Mouse (Mus musculus) kidney, postnatal 4 days (tissue): Measurements from ENCODE around the gene Gm11273.
A peak's percentile ranks its signal among the peaks of the same experiment; 100 is the strongest.
"Not testable (repeated sequence)": the region's sequence is repeated elsewhere in the genome, so short reads cannot be mapped to it uniquely, and the experiment has no call there.

Source experiments
- DNase-seq, 2 experiments: peaks; one replicate each; pipeline ENCODE4 v3.0.0; 2021; ENCODE audit warnings: mixed read lengths in 2 of 2

Gene Gm11273

DNA sequence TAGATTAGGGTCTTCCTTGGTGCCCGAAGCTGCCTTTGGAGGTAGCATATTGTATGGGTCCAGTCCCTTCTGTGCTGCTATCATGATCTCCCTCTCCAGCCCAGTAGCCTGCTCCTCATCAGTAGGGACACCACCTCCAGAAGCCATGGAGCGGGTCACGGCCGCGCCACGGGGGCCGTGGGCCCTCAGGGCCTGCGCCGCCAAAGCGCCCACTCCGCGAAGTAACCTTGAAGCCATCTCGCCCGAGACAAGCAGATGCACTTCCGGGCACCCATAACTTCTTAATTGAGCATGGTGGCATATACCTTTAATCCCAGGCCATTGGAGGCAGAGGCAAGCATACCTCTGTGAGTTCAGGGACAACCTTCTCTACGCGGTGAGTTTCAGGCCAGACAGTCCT, at the start of gene Gm11273:
Gene Gm11273 (minus strand): TSS at position 237 of the 400 bp plus-strand sequence.
- DNase-seq: not testable (repeated sequence)

- DNase-seq: no peak
These were observed 49.3 kb upstream of the Gm11273 start for GRCm38 (mm10) chr13:21550416-21551110.

DNA sequence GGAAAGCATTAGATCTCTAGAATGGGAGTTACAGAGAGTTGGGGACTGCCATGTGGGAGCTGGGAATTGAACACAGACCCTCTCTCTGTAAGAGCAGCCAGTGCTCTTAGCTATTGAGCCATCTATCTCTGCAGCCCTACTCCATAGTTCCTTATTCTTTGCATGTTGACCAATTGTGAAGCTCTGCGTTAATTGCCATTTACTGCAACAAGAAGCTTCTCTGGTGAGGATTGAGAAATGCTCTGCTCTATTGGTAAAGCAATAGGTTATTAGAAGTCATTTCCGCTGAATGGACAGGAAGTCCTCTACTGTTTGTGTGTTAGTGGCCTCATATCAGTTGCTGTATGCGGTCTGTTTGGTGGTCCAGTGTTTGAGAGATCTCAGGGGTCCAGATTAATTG, 48.3 kb upstream of the Gm11273 start:
- DNase-seq: no peak

DNA sequence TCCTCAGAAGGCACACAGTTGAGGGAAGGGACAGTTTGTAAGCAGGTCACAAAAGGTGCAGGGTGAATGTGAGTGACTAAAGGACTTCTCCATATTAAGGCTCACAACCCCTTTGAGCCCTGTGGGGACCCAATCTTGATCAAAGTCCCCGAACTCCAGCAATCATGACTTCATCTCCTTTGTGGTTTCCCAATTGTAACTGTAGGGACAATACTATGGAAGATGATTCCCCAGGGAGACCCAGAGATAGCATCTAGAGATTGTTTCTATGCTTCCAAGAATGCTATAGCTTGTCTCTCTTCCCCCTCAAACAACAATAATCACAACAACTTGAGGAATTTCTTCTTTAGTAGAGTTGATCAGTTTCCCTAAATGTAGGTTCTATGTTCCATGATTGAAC, 41.5 kb upstream of the Gm11273 start, which contains the start of gene Olfr1366:
Gene Olfr1366 (minus strand): TSS at position 101 of the 400 bp plus-strand sequence.
- no peak for DNase-seq

DNA sequence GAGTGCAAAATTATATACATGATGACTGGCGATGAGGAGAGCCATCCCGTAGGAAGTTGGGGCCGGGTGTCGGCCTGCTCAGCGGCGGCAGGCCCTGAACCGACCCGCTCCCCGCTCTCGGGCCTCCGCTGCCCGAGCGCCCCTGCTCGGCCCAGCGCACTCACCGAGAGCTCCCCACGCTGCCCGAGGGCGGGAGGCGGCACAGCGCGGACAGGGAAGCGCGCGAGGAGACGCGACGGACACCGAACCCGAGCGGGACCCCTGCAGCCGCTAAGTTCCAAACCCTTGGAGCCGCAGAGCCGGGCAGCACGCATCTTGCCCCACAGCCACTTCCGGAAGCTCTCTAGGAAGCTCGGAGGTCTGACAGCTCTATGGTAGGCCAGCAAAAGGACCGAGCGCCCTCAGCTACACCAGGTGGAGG, 29.6 kb upstream of the Gm11273 start, which contains the start of gene Zkscan8:
Gene Zkscan8 (minus strand): TSS at position 340 of the 421 bp plus-strand sequence.
- peak; percentile 92 to 94 for DNase-seq

DNA sequence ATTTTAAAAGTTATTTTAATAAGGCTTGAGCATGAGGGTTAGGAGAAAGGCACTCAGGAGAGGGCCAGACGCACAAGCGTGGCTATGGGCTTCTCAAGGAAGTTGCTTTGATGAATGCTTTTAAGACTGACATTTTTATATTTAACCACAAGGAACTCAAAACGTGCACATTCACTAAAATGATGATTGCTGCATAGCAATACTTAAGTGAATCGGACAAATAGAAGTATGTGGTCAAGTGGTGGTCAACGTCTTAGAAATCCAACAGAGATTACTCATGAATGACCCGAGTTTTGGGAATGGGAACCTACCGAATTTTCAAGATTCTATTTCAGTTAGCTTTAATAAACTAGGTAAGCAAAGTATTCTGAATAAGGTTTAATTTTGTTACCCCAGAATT, 28.9 kb upstream of the Gm11273 start:
- DNase-seq: no peak

DNA sequence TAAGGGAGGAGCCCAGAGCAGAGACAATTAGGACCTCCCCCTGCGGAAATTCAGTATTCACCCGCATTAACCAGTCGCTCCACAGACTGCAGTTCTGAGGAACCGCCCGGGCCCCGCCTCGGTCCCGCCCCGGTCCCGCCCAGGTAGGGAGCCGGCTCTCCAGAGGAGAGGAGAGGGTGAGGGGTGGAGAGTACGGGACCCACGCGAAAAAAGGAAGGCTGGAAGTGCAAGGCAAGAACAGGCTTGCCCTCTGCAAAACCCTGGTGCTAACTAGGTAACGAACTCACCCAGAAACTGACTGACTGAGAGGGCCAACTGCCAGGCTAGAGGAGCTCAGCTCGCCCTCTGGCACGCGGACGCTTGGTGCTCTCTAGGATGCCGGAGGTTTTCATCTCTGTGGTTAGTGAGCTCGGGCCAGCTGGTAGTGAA, 5.0 kb upstream of the Gm11273 start:
- DNase-seq: peak; percentile 89 to 92

DNA sequence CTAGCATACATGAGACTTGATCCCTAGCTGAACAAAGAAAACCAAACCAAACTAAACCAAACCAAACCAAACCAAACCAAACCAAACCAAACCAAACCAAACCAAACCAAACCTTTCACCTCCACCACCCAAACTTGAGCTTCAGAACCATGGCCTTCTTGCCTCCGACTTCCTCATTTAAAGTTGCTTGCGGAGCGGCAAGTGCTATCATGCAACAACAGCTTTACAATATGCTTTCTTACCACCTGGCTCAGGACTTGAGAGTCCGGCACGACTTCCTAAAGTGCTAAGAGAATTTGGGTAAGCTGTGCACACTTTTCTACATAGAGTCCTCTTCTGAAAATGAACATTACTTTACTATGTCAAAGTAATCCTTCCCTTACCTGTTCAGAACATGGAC, 1.1 kb upstream of the Gm11273 start:
- DNase-seq: no peak

DNA sequence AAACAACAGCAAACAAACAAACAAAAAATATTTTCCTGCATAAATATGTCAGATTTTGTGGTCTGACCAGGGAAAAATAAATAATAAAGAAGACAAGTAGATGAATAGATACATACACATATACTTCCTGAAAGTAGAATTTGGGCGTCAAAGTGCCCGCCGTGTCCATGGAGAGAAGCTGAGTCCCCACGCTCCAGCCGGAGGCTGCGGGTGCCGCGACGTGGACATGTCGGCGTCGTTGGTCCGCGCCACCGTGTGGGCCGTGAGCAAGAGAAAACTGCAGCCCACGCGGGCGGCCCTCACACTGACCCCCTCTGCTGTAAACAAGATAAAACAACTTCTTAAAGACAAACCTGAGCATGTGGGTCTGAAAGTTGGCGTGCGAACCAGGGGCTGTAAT, 6.1 kb downstream of the Gm11273 start, which contains the start of gene AK157302:
Gene AK157302 (plus strand): TSS at position 144 of the 400 bp plus-strand sequence.
- DNase-seq: peak; percentile 14 to 28

DNA sequence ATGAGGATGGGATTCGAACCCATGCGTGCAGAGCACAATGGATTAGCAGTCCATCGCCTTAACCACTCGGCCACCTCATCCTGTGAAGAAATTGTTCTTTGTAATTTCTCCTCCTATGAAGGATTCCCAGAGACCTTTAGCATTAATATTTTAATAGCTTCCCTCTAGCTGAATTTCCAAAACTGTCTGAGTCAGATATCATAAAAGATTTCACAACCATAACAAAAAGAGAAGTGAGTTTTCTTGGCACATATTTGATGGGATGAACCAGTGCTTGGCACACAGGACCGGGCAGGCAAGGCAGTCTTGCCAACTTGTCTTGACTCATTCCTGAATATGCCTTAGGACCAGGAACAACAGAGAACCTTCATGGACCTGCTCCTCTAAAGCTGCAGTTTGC, 8.4 kb downstream of the Gm11273 start:
- no peak for DNase-seq

DNA sequence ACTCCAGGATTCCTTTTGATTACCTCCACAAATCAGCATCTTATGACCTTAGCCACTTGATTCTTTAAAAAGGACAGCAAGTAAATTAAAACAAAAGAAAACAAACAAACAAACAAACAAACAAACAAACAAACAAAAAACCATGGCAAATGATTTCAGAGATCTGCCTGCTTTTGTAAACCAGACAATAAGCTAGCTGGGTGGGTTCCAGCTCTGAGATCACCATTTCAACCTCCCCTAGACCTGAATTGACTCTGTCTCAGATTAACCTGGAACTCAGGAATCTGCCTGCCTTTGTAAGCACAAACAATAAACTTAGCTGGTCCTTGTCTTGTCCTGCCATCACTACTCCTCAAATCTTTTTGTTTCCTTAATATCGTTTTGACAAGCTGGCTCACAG, 14.3 kb downstream of the Gm11273 start:
- DNase-seq: no peak

- DNase-seq: peak; percentile 80 to 85
These were observed 22.2 kb downstream of the Gm11273 start, which contains the start of the genes Zkscan4 and Gm10065 for GRCm38 (mm10) chr13:21478759-21479670. TSS of gene Zkscan4 (plus strand) at chr13:21478907. TSS of gene Gm10065 (minus strand) at chr13:21479441.

DNA sequence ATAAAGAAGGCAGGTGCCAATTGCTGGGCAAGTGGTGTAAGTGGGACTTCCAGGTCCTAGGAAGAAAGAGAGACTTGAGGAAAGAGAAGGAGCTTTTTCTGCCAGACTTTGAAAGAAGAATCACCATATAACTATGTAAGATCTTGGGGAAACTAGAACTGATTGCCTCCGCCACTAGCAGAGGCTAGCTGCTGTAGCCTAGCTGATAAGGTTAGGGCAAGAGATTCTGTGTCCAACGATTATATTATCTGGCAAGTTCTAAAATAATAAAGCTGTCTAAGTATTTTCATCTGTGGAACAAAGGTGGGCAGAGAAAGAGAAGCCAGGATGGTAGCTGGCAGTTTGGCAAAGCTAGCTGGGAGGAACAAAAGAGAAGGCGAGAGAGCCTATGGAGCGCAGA, 28.8 kb downstream of the Gm11273 start:
- no peak for DNase-seq

DNA sequence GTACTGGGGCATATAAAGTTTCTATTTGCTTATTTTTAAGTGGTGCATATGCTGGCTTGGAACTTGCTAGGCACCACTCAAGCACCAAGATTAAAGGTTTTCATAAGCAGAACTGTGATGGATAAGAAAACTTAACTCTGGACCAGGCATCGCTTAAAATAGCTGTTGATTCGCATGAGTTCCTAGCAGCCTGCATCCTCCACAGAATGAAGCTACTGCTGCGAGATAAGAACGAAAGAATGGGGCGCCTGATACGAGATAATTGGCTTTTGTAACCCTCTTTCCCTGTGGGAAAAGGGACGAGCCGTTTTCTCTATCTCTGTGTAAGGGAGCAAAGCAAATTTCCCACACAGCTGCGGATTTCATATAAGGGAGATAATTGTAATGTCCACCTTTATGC, 32.1 kb downstream of the Gm11273 start:
- no peak for DNase-seq

- DNase-seq: peak; percentile 82 to 89
These were observed 32.9 kb downstream of the Gm11273 start, which contains the start of gene Nkapl for GRCm38 (mm10) chr13:21468061-21469019. TSS of gene Nkapl (minus strand) at chr13:21468509.

GRCm38 (mm10) chr13:21467336-21467735, 33.9 kb downstream of the Gm11273 start:
- DNase-seq: no peak

- not testable (repeated sequence) for DNase-seq
These were observed 38.7 kb downstream of the Gm11273 start for GRCm38 (mm10) chr13:21462516-21462915.

GRCm38 (mm10) chr13:21456347-21456746, 44.9 kb downstream of the Gm11273 start:
- peak; percentile 22 to 32 for DNase-seq

DNA sequence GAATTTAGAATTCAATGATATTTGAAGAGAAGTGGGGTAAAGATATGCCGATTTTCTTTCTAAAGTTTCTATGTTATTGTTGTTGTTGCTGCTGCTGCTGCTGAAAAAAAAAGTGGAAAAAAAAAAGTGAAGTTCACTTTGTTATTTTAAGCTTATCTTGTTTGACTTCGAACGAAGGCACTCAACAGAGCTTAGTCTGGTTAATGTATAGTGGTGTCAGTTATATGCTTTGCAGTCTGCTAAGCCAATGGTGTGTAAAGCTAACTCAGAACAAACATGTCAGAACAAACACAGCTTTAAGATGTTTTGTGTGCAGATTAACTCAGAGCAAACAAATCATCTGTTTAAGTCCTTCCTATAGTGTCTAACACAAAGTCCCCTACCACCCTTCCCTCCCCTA, 47.1 kb downstream of the Gm11273 start:
- DNase-seq: no peak

GRCm38 (mm10) chr13:21453449-21453848, 47.8 kb downstream of the Gm11273 start, which contains the start of gene Zscan26:
TSS of gene Zscan26 (minus strand) at chr13:21453730.
- DNase-seq: peak; percentile 85 to 90

- no peak for DNase-seq
These were observed 48.2 kb downstream of the Gm11273 start for GRCm38 (mm10) chr13:21453042-21453441.
